Mouse (Mus musculus): ENCODE results near the gene Mfap4.

Gene Mfap4

DNA sequence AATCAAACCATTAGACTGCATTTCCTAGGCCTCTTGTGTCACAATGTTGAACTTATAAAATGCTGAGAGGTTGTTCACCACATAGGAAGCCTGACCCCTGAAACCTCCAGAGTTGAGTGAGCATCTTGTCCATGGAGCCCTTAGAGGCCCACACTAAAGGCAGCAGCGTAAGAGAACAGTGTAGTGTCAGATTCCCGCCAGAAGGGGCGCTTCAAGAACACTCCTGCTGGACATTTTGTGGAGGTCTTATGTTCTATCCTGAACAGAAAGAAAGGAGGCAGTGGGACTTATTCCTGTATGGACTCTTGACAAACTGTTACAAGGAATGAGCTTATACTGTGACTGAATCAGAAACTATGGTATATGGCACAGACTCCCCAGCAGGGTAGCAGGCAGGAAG lies 29.7 kb downstream of the Mfap4 start:
- DNase-seq (ENCODE audit: low spot score in 2 of 2), result no peak

DNA sequence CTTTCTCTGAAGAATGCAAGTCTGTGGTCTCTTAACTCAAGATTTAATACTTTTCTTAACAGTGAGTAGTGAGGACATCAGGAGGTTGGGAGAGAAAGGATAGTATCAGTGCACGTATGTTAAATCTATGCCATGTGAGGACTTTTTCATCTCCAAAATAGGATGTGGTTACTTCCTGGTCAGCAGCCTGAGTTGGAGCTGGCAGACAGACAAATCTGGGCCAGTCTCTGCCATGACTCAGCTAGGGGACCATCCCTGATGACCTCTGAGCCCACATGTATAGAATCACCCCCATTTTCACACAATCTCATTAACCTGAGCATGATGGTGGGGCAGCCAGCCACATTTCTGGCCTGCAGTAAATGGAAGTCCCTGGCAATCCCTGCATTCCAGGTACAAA lies 32.7 kb downstream of the Mfap4 start:
- no peak for DNase-seq (ENCODE audit: low spot score in 2 of 2)

DNA sequence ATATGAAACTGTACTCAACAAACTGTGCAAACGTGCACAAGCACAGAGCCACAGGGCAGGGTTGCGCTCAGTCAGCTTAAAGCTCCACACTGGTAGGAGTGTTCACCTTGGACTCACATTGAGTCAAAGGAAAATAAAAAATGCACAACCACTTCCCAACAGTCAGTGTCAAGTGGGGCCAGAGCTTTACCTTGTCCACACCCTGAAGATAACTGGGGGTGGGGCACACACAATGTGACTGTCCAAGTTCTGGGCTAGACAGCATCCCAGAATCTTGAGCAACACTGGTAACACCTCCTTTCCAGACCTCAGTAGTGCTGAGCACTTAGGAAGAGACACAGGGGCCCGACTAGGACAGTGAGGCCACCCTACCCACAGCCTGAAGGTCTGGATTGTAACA lies 33.6 kb downstream of the Mfap4 start:
- no peak for DNase-seq (ENCODE audit: low spot score in 2 of 2)

DNA sequence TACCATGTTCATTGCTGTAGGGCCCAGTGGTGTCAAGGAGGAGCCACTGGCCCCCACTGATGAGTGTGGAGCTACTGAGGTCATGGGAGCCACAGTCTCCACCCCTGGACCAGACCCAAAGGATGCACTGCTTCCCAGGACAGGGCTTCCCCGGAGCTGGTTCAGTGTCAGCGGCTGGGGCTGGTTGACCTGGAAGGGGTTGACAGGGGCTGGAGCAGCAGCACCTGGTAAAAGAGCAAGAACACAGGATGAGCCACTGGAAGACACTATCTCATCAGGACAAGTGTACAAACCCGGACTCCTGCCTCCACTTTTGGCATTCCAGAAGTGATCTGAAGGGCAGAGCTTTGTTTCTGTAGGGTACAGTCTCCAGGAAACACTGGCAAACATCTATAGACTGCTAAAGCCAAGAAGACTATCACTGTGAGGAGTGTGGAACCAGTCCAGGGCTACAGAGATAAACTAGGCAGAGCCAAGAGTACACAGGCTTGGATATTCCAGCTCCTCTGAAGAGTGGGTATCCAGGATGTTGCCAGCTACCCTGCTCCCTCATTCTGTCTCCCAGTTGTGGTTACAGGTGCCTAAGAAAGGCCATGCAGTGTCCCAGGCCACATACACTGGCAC lies 34.4 kb downstream of the Mfap4 start:
- no peak for DNase-seq (ENCODE audit: low spot score in 2 of 2)

DNA sequence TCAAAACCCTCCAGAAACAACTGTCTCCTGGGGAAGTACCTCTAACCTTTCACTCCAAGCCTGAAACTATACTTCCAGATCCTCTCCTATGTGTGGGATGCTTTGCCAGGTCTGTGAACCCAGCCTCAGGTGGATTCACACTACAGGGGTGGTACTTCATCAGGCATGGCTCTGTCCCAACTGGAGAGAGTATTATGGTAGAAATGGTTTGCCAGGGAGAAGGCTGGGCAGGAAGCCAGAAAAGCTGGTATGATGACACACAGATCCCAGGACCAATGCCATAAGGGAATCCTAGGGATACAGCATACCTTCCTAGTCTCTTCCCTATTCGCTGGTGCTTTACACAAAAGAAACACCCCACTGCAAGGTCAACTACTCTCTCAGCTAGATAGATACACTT lies 41.6 kb downstream of the Mfap4 start:
- no peak for DNase-seq (ENCODE audit: low spot score in 2 of 2)

DNA sequence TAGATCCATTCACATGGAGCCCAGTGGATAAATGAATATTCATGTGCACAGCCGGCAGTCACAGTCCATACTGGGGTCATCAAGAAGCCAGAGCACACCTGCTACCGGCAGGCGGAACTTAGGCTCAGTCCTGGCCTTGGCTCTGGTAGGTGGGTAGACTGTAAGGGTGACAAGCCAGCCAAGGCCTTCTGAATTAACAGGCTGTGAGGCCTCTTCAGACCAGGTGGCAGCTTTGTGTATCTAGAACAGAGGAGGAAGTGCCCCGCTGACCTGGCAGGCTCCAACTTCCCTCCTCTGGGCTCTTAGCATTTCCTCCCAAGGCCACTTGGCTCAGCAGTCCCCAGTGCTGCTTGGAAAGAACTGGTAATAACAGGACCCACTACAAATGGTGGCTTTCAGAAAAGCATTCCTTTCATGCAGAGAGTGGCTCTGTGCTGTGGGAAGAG lies 44.1 kb downstream of the Mfap4 start:
- DNase-seq (ENCODE audit: low spot score in 2 of 2), result peak; percentile 38 to 46

DNA sequence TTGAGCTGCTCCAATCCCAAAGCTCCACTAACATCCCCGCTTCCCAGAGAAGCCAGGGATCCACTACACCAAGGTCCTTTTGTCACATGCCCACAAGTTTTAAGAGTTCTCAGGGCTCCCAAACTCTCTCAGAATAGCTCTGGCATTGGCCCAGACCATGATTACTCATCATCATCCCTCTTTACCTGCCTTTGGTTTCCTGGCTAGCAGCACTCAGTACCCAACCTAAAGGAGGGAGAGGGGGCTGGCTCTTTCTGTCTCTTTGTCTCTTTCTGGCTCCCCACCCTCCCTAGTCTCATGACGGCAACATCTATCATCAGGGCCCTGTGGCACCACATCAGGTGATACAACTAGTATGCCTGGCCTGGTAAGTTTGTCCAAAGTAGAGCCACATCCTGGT lies 47.6 kb downstream of the Mfap4 start:
- DNase-seq (ENCODE audit: low spot score in 2 of 2), result no peak

DNA sequence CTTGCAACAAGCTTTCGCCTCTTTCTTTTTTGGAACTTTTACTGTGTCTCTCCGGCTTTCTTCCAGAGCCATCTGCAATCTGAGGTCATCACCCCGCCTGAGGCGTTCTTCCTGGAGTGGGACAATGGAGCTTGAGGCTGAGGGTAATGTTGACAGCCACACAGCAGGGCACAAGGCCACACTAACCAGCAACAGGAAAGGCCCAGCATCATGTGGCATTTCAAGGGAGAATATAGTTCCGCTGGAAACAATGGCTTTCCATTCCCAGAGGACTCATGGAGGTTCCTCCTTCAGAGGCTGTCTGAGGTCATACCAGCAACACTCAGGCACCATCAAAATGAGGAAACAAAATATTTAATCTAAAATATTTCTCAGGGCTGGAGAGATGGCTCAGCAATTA lies 48.3 kb downstream of the Mfap4 start:
- DNase-seq (ENCODE audit: low spot score in 2 of 2), result no peak

DNA sequence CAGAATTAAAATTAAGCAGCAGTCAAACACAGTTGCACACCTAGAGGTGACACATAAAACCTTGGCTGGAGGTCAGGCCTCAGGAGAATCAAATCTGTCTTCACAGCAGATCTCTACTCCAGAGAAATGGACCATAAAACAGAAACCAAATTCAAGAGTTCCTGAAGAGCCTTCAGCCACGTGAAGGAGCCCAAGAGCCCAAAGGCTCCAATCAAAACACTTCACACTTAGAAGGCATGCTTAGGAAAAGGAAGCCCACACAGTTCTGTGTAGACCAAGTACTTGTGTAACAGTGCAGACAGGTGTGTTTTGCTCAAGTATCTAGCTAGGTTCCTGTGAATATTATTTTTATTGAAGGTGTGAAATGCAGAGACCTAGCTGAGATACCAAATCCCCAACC lies 50.3 kb downstream of the Mfap4 start:
- DNase-seq (ENCODE audit: low spot score in 2 of 2), result no peak

DNA sequence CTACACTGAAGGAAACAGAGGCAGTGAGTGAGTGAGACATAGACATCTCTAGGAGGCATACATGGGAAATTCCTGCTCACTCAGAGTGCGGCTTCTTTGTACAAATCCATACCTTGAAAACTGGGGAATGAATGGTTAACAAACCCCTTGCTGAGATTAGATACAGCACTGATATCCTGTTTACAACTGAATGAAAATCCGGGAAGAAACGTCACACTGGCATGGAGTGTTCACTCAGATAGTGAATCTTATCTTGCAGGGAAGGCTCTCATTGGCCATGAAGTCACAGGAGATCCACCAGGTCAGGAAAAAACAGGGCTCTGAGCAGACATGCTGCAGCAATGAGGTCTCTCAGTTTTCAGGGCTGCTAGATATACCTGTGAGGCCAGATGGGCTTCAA lies 51.7 kb downstream of the Mfap4 start:
- no peak for DNase-seq (ENCODE audit: low spot score in 2 of 2)

DNA sequence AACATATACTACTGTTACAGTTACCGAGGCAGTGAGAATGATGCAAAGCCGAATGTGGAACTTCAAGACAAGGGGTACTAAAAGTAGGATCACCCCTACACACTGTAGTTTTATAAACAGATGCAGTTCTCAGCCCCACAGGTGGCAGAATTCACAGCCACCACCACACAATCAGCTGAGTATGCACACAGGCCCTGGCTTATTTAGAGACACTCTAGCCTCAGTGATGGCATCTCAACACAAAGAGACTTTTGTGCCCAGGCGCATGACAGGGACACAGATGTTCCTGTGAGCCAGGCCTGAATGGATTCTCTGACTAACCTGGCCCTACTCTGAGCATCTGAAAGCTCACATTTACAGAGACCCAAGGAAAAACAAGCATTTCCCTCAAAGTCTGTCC lies 52.1 kb downstream of the Mfap4 start:
- peak in 1 of 2 experiments; percentile 51 for DNase-seq (ENCODE audit: low spot score in 2 of 2)

Data from frontal cortex, postnatal 10 days (tissue).